Mouse (Mus musculus) heart, postnatal 0 days (tissue): ENCODE results near the gene Asic2.

Experiments
- CTCF ChIP-seq: IDR thresholded peaks from 2 replicates; pipeline ENCODE4 v1.5.1; 2016; ENCODE audit warnings: antibody characterized with exemption, control low read depth, low read depth
- EP300 ChIP-seq: IDR thresholded peaks from 2 replicates; pipeline ENCODE4 v1.6.1; 2016; ENCODE audit warnings: antibody characterized with exemption, low read depth

- TF ChIP-seq EP300 (no peak), CTCF (no peak)
Measured at GRCm38 (mm10) chr11:81094581-81094980, 873.7 kb downstream of the Asic2 start.
